Mouse (Mus musculus) embryo, embryonic 11 days (tissue): Measurements from ENCODE around the gene Map2k6.
A peak's percentile ranks its signal among the peaks of the same experiment; 100 is the strongest.

Experiments
- DNase-seq: peaks from one replicate; pipeline ENCODE4 v3.0.0-alpha.2; 2015

Map2k6 gene

DNA sequence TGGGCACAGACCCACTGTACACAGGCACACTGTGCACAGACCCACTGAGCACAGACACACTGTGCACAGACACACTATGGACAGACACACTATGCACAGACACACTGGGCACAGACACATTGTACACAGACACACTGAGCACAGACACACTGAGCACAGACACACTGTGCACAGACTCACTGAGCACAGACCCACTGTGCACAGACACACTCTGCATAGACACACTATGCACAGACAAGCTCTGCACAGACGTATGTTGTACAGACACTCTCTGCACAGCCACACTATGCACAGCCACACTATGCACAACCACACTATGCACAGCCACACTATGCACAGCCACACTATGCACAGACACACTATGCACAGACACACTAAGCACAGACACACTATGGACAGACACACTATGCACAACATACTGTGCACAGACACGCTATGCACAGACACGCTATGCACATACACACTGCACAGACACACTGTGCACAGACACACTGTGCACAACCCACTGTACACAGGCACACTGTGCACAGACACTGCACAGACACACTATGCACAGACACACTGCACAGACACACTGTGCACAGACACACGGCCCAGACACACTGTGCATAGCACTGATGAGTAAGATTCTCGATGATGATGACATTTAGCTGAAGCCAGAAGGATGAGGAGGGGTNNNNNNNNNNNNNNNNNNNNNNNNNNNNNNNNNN, 54.7 kb downstream of the Map2k6 start:
- DNase-seq: no peak

DNA sequence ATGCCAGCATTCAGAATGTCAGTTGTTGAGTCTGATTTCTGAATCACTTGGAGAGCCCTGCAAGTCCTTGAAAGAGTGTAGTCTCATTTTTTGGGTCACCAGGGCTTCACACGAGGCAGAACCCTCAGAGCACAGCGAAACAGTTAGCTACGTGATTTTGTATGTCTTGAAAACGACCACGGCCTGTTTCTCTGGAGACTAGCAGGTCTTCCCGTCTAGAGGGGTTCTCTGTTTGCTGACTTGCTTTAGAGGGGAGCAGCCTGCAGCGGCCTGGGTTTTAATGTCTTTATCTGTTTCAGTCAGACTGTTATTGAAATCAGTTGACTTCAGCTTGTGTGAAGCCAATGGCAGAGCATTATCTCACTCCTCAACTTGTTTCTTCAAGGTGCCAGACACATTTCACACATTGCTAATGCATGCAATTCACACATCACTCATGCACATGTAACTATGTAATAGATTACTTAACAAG, 58.6 kb downstream of the Map2k6 start:
- no peak for DNase-seq

DNA sequence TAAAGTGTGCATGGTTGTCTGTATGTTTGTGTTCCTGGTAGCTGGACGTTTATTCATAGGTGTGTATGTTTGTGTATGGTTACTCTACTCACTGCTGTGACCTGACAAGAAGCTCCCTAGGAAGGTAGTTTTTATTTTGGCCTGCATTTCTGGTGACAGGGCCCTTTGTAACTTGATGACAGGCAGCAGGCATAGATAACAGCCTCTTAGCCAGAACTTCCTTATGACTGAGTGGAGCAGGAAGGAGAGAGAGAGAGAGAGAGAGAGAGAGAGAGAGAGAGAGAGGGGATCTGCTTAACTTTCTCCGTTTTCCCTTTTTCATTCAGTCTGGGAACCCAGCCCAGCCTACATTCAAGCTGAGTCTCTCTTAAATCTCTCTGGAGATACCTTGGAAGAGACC, 61.6 kb downstream of the Map2k6 start:
- DNase-seq: no peak

DNA sequence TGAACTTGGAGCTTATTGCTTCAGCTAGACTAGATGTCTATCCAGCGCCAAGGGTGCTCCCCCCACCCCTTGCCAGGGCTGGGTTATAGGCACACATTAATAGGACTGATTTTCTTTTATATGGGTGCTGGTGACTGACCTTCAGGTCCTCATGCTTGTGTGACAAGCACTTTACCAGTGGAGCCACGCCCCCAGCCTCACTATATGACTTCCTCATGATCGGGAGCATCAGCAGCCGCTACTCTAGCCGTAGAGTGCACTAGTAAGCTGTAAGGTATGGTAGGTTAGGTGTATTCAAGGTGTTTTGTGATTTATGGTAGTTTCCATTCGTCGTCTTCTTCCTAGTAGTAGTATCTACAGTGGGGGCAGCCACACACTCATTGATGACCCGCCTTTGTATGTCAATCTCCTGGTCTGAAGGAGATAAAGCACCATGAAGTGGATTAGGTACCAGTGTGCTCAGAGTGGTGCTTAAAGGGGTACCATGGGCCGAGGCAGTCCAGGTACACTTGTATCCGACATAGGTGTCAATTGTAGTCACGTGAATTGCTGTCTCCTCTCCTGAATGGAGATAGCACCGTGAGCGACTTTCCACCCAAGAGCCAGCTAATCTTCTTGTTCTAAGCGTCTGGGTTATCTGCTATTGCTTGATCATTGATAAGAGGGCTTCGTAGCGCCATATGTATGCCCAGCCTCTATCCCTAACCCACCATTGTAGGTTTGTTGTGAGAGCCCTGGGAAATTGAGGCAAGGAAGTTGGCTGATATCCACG, 62.8 kb downstream of the Map2k6 start:
- no peak for DNase-seq

DNA sequence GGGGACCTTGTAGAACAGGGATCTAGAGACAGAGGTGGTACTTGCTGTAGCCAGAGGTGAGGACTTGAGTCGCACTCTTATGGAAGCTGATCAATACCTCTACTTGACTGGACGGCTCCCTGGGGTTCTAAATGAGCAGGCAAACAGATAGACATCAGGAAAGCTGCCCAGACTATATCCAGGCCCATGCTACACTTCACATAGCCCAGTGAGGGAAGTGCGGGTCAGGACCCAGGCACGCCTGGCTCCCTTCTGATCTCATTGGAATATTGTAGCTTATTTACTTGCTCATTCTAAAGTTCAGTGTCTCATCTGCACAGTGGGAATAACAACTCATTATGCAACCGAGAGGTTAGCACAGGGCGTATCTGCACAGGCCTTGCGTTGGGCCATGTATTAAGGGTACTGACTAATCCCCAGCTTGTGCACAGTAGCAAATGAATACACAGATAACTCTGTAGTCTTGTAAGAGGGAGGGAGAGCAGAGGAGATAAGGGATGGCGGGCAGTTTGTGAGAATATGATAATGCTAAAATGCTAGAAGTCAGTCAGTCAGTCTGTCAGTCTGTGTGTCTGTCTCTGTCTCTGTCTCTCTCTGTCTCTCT, 64.2 kb downstream of the Map2k6 start:
- no peak for DNase-seq

DNA sequence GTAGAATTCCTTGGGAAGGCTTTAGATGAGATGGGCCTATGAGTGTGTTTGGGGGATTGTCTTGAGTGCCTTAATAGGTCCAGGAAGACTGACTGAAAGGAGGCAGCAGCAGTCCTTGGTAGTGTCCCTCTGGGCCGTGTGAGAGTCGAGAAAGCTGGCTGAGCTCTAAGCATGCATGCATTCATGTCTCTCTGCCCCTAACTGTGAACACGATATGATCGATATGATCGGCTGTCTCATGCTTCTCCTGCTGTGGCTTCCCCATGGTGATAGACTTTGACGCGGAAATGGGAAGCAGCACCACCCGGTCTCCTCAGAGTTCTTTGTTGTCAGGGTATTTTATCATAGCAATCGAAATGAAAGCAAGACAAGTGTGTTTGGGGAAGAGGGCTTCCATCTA, 64.9 kb downstream of the Map2k6 start:
- DNase-seq: no peak

DNA sequence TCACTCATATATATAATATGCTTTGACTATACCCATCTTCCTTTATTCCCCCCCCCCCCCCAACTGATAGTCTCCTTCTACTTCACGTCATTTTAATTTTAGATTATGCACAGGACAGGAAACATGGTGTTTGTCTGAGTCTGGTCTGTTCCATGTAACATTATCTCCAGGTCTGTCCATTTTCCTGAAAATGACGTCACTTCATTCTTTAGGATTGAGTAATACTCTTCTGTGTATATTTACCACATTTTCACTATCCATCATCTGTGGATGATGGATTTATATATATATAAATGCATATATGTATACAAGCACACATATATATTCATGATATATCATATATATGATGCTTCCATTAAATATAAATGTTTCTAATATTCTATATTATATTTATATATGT, 70.1 kb downstream of the Map2k6 start:
- no peak for DNase-seq

DNA sequence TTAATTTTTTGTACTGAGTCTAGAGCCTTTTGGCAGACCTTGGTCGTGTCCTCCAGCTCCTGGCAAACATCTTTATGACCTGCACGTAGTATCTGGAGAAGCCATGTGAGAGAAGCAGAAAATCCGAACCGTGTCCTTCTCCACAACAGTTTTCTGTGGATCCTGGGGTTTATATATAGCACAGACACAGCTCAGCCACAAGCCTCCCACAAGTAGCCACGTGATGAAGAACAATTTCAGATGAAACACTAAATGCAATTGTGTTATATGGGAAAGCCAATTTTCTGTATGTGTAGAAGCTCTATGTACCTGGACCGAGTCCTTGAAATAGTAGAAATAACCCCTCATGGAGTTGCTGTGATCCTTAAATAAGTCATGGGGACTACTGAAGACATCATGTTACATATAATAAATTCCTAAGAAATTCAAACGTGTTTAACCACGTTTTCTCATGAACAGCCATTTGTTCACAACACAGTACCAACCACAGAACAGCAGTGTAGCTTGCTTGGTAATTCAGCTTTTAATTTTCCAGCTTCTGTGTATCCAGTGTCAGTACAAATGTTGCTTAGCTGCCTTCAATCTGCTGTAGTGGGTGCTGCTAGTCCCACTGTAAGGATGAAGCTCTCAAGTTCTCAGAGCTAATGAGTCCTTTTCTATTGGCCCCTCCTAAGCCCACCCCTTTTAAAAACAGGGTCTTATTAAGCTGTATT, 71.8 kb downstream of the Map2k6 start:
- DNase-seq: no peak

DNA sequence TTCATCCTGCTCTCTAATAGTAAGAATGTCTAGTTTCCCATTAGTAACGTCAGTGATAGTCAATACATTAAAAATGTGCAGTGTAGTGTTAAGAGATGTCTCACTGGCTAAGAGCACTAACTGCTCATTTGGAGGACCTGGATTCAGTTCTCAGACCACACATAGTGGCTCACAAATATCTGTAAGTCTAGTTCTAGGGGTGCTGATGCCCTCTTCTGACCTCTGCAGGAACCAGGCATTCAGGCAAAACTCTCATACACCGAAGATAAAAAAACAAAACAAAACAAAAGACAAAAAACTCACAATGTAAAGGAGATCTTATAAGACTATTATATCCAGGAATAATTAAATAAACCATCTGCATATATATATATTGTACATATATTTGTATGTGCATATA, 72.4 kb downstream of the Map2k6 start:
- DNase-seq: no peak

DNA sequence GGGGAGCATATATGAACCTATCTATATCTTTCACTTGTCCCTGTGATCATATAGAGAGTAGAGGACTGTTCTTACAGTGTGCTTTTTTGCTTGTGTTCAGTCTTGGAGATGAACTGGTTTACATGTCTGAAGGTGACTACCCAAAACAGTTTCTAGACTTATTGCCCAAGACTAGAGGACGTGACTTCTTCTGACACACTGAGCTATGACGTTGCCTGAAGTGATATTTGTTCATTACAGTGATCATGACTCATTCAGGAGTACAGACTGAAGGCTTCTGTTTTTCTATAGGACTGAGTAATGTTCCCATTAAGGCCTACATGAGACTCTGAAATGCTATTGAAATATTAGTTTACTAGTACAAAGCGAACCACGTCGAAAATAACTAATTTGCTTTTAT, 73.2 kb downstream of the Map2k6 start:
- DNase-seq: no peak

DNA sequence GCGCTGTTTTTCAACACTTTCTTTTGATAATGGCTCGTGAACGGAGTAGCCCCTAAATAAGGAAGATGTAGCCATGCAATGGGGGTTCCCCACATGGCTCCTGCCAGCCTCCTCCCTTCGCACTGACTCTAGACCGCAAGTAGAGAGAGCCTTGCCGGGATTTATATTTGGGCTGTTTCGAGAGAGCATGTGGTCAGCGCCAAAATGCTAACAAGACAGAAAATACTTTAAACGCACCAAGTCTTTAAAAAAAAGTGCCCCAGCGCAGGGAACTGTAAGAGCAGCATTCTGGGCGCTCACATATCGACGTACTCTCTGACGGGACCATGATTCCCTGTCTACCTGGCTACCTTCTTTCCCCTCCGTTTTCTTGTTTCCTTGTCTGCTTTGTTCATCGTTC, 74.6 kb downstream of the Map2k6 start:
- no peak for DNase-seq

DNA sequence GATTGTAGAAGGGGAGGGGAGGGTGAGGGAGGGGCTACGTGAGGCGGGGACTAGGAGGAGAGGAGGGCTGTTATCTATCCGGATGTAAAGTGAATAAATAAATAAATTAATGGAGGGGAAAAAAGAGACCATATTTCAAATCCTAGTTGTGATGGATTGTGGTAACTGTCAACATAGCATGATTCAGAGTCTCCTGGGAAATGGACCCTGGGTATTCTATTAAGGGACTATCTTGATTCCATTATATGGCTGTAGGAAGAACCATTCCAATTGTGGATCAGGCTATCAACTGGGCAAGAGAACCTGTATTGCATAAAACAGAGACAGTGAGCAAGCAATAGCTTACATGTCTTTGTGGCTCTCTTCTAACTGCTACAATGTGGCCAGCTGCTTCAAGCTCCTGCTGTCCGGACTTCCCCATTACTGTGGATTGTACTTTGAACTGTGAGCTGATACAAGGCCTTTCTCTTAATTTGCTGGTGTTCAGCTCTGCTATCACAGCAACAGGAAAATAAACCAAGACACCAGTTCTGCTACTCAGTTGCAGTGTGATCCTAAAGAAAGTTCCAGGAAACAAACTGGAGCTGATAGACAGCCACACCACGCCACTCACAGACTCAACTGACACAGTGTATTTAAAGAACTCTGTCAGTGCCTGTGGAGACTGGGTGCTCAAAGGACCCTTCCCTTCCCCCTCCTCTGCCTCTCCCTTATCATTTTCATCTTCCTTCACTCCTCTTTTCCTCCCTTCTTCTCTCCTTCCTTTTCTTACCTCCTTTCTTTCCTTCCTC, 77.6 kb downstream of the Map2k6 start:
- no peak for DNase-seq

DNA sequence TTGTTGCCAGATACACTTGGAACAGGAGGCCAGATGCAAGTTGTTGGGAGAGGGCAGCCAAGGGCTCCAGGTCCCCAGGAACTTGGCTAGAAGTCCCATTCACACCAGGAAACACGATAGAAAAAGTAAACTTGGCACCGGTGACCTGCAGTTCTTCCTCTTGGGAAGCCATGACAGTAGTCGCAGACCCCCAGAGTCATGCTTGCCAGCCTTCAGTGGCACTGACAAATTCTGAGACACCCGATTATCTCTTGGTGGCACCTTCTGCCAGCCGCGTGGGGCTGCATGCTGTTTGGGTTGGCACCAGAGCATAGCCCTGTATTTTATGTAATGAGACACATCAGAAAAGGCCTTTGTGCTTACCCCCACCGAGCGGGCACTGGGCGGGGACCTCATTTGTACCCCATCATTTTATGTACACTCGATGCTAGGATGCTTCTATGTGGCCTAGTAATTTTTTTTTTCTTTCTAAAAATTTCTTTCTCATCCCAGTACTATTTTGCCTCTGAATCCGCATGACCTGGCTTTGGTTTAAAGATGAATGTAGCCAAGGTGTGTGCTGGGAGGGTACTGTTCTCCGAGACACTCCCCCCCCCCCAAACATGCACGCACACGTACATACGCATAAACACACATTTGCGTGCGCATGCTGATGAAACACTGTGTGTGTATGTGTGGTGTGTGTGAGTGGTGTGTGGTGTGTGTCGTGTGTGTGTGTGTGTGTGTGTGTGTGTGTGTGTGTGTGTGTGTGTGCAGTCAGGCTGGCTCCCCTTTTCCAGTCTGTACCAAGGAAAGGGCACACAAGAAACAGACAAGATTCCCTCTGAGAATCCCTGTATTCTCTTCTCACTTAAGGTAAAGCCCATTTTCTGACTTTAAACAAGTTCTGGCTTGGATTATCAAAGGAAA, 79.3 kb downstream of the Map2k6 start:
- no peak for DNase-seq

DNA sequence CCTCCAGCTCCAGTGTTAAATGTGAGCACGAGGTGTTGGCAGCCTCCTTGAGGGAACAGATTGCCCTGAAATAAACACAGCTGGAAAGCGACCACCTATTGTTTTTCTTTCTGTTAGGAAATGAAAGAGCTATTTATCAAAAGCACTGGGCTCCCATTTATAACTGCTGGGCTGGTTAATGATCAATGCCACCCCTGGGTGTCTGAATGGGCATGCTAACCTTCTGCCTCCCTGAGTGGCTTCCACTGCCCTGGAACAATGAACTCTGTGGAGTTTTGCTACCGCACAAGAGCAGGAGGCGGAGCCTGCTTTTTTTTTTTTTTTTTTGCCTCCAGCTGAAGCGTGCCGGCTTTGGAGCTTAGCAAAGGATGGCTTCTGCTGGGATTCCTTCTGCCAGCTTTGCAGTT, 80.1 kb downstream of the Map2k6 start:
- peak; percentile 80 for DNase-seq

DNA sequence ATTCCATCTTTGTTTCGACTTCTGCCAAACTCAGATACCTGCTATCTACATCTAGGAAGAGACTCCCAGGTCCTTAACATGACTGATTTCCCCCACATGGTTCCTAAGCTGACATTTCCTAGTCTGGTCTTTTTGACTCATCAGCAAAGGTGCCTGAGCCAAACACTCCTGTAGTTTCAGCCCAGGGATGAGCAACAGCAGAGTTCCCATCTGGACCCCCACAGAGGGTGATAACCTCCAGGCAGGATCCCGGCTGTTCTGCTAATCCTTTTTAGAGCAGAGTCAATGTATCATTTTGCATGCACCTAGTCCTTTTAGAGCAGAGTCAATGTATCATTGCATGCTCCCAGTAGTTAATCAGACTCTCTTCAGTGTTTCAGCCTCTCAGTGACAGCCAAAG, 82.5 kb downstream of the Map2k6 start:
- DNase-seq: no peak

DNA sequence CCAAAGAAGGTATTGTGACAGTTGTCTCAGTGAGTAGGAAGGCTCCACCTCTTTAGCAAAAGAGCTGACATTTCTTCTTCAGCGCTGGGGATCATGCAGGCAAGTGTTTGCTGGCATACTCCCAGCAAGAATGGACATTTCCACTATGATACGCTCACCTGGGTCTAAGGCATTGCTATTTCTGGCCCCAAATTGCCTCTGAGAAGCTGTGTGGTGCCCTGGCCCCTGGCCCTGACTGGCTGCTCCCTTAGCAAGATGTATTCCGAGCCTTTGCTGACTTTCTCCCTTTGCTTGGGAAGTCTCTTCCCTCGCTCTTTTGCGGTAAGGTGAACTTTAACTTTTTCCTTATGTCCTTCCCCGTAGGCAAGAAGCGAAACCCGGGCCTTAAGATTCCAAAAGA, 83.3 kb downstream of the Map2k6 start:
- DNase-seq: no peak

DNA sequence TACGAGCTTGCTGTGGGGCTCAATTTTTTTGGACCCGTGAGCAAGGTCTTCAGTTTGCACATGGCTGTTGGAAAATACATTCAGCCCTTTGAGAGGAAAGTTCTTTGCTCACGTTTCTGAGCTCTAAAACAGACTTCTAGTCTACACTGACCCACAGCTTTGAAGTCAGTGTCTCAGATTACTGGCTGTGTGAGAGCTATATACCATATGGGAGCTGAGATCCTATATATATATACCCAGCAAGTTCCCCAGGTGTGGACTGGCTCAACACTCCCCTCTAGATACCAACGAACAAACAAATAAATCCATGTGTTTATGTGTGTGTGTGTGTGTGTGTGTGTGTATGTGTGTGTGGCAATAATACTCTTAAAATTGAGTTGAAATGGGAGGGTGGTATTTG, 83.7 kb downstream of the Map2k6 start:
- no peak for DNase-seq

DNA sequence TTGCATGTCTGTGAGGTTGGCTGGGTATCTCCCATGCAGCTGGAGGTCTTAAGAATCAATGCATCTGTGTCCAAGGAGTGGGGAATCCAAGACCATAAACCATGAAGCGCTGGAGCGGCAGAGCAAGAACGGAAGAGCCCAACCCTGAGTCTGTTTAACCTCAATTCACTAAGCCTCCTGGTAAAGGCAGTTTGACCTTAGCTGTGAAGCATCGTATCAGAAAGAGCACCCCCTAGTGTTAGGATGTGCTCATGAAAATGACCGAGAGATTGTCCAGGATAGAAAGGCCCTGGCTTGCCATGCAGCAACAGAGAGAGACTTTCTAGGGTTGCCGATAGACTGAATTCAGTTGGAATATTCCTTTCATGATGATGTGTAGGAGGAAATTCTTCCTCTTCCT, 84.2 kb downstream of the Map2k6 start:
- peak; percentile 88 for DNase-seq

DNA sequence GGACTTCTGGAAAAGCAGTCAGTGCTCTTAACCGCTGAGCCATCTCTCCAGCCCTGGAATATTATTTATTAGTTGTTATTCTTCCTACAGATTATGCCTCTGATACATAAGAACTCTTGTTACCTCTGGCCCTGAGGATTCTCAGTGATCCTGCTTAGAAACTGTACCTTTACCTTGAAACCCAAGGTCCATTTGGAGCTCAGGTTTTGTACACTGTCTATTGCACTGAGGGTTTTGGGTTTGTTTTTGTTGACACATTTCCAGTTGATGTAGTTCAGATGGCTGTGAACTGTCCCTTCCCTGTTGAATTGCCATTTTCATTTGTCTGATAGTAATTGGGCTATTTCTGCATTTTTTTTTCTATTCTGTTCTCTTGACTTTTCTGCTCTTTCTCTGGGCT, 85.5 kb downstream of the Map2k6 start:
- DNase-seq: no peak

DNA sequence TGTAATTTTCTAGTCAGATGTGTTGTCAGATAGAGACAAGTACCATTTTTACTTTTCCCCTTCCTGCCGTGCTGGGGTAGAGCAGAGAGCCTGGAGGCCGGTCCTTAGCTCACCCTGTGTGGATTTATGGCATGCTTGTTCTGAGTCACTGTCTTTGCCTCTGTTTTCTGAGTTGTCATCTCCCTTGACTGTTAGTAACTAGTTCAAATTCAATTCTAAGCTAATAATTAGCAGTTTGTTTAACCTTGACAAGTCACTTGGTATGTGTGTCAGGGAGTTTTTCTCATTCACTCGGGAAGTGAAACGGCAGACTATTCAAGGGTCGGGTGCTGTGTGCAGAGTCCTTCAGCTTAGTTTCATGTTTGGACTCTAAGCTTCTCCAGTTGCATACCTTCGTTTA, 86.2 kb downstream of the Map2k6 start:
- no peak for DNase-seq

DNA sequence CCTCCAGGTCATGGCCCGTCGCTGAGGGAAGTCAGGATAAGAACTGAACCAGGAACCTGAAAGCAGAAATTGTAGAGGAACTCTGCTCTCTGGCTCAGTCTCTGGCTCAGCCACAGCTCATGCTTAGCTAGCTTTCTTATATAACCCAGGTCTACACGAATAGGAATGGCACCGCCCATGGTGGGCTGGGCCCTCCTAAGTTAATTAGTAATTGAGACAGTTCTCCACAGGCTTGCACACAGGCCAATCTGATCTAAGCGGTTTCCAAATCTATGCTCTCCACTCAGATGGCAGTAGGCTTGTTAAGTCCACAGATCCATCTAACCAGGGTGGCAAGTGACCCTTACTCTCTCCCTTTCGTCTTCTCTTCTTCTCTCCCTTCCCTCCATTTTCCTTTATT, 88.9 kb downstream of the Map2k6 start:
- no peak for DNase-seq

DNA sequence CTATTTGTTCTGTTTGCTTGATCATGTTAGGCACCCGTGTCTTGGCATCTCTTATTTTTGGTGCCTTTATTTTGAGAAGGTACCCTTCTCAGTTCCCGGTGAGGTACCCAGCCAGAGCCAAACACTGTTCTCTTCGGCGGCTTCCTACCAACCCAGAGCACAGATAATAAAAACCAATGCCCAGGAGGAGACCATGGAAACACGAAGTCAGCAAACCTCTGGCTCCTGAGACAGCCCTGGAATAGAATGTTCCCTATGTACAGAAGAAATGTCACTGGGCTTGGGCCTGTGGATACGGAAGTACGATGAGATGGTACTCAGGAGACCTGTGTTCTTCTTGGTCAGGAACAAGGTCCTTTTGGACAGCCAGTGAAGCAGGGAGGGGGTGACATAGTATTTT, 89.4 kb downstream of the Map2k6 start:
- no peak for DNase-seq
